Mouse (Mus musculus): ENCODE measurements around the gene Lsm6.

Gene Lsm6

DNA sequence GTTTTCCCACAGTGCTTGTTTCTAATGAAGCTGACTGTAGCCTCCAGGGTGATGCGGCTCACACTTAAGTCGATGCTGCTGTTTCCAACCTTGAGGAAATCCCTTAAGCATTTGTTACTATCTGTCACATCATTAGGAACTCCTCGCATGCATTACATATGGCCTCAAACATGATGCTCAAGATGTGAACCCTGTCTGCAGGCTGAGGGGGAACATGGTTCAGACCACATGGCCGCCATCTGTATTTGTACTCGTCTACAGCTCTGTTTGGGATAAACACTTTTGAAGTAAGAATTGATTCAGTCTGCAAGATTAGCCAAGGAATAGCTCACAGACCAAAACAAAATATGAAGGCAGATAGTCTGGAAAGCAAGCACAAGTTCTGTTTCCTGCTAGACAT lies 14.9 kb downstream of the Lsm6 start:
- CTCF ChIA-PET: no interaction called here

DNA sequence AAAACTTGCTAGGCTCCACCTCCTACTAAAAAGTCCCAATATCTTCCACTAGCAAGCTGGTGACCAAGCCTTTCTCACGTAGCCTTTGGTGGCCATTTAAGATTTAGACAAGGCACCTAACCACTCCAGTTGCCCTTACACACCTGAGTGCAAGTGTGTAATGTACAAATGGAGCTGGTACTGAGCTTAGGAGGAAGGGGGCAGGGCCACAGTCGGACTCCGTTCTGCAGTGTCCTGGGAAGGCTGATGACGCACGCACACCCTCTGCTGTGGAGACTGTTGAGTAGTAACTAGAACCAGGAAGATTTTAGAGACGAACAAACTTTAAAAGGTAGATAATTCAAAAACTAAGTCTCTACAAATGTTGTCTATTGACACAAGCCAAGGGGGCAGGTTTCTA lies 19.7 kb downstream of the Lsm6 start:
- CTCF ChIA-PET: no interaction called here

DNA sequence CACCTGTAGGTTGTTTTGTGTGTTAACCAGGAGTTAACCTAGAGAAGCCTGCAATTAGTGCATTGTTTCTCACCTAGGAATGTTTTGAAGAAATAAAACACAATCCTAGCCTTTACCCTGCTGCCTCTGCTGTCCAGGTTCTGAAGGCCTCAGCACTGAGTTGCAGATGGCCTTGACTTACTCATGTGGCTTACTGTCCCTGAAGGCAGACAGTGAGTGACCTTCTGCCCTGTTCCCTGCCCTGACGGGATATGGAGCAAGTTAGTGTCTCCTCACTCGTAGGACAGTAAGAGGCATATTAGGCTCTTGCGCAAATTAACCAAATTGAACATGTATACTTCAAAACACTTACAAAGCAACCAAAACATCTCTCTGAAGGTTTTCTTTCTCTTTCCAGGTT lies 22.3 kb downstream of the Lsm6 start:
- CTCF ChIA-PET: no interaction called here

DNA sequence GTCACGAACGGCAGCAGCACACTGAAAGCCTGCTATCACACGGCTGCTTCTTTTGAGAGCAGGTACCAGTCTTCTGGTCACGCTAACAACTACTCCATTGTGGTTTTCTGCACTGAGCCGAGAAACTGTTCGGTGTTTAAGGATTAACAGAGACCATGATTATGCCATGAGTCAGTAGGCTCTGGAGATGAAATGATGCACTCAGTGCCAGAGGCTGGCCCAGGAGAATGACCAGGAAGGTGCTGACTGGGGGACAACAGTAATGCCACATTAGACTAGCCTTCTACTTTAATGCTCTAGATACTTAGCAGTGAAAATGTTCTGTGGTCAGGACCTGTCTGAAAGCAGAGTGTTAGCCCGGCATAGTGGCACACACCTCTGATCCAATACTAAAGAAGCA lies 23.0 kb downstream of the Lsm6 start:
- CTCF ChIA-PET: no interaction called here

DNA sequence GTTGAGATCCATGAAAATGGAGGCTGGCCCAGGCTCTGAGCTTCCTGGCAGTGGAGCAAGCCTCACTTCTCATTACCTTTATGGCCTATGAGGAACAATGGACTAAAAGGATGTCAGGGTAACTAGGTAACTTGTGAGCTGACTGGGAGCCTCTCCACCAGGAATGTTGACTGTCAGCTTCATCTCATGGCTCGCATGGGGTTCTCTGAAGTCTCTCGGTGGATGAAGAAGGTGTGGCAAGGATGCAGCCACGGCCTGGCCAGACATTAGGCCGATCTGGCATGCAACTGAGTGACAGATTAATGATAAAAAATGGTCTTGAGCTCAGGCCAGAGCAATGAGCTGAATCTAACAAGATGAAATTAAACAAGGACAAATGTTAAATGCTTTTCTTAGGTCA lies 27.7 kb downstream of the Lsm6 start:
- CTCF ChIA-PET: no interaction called here

DNA sequence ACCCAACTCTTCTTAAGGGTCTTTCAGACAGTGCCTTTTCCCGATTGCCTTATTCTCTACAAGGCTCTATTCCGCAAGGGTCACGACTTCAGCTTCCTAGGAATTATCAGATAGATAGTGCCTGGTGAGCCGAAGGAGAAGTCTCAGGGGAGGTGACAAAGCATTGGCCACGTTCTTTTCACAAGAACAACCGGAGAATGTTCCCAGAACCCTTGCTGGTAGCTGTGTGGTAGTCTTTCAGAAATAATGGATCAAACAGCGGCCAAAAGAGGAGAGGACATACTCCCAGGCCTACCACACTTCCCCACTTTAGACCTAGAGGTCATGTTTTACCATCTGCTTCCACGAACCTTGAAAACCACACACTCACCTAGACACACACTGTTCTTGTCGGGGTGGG lies 44.1 kb downstream of the Lsm6 start:
- CTCF ChIA-PET: no interaction called here

DNA sequence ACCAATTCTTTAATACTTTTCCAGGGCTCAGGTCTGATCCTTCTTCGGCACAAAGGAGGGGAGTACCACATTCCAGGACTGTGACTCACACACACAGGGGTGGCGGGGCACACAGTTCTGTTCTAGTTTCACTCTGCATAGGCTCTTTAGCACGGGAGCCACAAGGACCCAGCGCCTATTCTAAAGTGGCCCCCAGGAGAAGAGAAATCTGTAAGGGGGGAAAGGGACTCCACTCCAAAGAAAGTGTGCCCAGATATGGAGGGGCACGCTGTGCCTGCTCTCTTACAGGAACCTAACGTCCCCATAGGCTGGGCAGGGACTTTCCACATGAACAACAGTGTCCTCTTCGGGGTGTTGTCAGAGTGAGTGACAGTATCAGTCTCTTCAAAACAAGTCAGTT lies 49.7 kb downstream of the Lsm6 start:
- CTCF ChIA-PET: no interaction called here

DNA sequence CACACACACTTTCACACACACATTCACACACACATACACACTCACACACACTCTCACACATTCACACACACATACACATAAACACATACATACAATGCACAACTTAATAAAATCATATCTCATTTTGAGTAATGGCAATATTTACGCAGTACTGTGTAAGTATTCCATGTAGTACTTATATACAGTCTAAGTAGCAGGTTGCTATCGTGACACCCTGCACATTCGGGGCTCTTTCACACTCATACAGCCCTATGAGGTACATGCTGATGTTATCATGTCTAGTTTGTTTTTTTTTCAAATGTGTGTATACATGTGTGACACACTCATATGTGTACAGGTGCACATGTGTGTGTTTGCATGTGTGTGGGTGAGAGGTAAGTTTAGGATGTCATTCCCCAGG lies 50.4 kb downstream of the Lsm6 start:
- CTCF ChIA-PET: no interaction called here

DNA sequence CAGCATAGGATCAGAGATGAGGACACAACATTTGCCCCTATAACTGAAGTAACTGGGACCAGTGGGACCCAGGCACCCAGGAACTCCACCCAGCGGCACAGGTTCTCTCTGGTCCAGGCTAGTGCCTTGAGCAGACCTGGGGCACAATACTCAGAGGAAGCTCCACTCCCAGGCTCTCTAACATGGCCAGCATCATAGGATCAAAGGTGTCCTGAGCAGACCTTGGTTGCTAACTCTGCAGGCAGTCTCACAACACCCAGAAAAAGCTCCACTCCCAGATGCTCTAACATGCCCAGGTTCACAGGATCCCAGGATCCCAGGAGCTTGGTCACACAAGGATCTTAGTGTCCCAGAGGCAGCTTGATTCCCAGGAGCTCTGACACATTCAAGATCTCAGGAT lies 55.4 kb downstream of the Lsm6 start:
- CTCF ChIA-PET: no interaction called here

DNA sequence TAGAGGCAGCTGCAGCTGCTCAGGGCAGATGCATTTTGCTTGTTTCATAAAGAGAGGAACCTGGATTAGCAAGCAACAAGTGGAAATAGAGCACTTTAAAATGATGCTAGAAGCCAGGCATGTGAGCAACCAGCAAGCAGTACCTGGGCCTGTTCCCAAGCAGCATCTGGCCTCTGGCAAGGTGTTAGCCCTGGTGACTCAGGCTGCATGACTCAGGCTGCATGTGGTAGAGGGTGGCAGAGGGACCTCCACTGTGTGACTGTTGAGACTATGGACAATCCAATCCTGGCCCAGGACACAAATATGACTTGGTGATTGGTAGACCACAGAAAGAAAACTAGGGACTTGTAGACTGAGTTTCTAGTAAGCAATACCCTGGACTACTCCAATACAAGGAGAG lies 56.0 kb downstream of the Lsm6 start:
- CTCF ChIA-PET: no interaction called here

DNA sequence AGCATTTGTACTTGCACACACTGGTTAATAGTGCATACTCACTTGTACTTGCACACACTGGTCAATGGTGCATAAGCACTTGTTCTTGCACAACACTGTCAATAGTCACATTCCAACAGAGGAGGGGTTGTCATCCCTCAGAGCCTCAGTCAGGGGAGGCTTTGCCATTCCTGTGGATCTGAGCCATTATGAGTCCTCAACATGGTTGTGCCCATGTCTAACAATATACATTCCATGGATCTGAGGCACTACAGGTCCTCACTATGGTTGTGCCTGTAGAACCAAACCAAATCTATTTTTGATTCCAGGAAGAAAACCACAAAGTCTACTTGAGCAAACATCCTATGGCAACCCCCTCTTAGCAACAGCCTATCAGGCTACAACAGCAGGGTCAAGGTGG lies 61.8 kb downstream of the Lsm6 start:
- CTCF ChIA-PET: no interaction called here

DNA sequence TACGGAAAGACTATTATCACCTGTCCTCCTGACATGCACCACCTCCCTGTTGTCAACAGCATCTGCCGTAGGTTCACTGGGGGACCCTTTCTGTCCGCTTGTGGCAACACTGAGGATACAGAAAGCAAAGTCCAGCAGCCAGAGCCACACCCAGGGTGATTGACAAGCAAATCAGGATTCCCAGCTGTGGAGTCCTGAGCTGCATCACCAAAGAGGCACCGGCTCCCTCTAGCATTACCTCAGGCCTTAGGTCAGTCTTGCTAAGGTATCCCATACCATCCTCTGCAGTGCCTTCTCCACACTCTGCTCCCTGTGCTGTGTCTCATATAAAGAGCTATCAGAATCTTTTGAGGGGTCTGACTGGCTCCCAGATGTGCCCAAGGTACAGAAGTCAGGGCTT lies 66.0 kb downstream of the Lsm6 start:
- CTCF ChIA-PET: no interaction called here

Data from spleen, embryonic (tissue).